Mouse (Mus musculus) splenic B cell, adult 2 months (primary cell): ENCODE measurements at regions not wholly inside any gene's neighbourhood (a gene's known extent, or its start where the extent isn't known, plus 50 kb on each side); places are given as distances from the start of the nearest gene placed in this dataset.

Experiments used
- DNase-seq: peaks from one replicate; pipeline ENCODE4 v3.0.0-alpha.2; 2011; ENCODE audit warnings: low read depth, low spot score
- H3K27me3 ChIP-seq: 2 replicates; pipeline ENCODE4 v1.6.1; 2012; ENCODE audit warnings: mild to moderate bottlenecking, low read length, moderate library complexity, mixed read lengths; ENCODE audit not compliant: control insufficient read depth, poor library complexity, insufficient read depth, severe bottlenecking
- H3K36me3 ChIP-seq: 2 replicates; pipeline ENCODE4 v1.6.1; 2012; ENCODE audit warnings: mild to moderate bottlenecking, low read length, moderate library complexity, mixed read lengths; ENCODE audit not compliant: control insufficient read depth, poor library complexity, insufficient read depth, severe bottlenecking

DNA sequence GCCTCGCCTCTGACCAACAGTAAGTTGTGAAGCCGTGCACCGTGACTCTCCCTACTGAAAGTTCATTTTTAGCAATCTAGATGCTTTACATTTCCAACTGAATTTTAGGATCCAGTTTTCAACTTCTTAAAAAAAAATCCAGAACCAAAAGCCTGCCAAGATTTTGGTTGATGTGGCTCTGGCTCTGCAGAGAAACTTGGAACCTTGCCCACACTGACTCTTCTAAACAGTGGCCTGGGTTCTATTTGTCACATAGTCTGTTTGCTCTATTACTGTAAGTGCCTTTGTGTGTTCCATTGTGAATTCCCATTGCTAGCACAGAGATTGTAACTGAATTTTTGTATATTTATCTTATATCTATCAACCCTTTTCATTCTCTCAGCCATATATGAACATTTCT lies 140.8 kb downstream of the Thbs2 start:
- DNase-seq = no peak
- no peaks in the 10 kb centered on the region for H3K36me3 ChIP-seq
- no peaks in the 10 kb centered on the region for H3K27me3 ChIP-seq

DNA sequence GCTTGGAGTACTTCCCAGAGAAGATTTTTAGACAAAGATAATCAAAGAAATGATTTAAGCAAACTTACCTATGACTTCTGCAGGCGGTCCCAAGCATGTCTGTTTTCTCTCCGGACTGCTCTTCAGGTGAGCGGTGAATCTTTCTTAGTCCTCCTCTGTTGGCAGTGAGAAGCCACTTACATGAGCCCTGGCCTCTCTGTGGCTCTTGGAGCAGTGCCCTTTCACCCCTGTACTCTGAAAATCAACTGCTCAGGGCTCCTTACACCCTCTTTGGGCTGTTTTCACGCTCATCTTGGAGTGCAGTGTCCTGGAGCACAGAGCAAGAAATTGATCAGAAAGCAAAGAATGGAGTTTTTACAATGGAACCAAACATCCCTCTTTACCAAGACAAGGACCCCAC lies 142.0 kb downstream of the Thbs2 start:
- no peaks in the 10 kb centered on the region for H3K36me3 ChIP-seq

DNA sequence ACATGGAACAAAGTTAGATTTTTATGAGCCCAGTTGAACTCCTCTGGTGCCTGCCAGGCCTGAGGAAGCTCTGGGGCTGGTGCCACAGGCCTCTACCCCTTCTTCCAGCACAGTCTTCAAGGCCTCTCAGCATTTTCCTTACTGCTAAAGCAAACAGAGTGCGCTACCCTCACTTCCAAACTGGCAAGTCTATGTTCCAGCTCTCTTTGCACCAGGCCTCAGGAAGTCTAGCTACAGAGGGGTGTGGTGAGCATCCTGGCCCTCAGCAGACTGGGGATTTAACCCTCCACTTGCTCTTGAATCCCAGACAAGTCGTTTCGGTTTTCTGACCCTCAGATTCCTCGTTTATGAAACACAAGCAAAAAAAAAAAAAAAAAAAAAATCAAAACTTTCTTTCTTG lies 142.4 kb downstream of the Thbs2 start:
- Histone ChIP-seq H3K36me3 (no peaks in the 10 kb centered on the region), H3K27me3 (no peaks in the 10 kb centered on the region)
- no peak for DNase-seq

More for the DNA sequence above, 142.0 kb downstream of the Thbs2 start:
- H3K27me3 ChIP-seq = no peaks in the 10 kb centered on the region
- DNase-seq = no peak

DNA sequence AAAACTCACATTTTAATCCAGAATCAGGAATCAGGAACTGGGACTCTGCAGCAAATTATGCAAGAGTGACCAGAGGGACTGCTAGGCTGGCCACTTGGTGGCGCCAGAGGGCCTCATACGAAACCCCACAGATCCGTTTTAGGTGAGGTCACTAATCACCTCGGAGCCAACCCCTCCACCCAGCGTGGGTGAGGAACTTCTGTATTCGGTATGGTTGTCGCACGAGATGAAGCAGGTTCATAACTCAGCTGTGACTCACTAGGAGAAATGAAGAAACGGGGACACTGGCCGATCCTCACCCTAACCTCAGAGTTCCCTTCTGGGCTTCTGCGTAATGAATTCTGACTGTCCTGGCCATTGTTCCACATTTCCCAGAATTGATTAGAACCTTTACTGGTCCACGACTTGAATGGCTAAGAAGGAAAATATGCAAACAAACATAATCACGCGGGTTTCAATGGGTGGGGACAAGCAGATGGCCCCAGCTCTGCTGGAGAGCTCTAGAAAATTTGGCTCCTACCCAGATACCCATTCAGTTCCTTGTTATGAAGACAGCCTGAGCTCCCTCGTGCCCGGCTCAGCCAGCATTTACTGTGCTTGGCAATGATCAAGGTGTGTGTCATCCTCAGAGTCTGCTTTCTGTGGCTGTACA lies 148.1 kb downstream of the Thbs2 start:
- peak; percentile 27 for DNase-seq
- Histone ChIP-seq H3K36me3 (no peaks in the 10 kb centered on the region), H3K27me3 (no peaks in the 10 kb centered on the region)

DNA sequence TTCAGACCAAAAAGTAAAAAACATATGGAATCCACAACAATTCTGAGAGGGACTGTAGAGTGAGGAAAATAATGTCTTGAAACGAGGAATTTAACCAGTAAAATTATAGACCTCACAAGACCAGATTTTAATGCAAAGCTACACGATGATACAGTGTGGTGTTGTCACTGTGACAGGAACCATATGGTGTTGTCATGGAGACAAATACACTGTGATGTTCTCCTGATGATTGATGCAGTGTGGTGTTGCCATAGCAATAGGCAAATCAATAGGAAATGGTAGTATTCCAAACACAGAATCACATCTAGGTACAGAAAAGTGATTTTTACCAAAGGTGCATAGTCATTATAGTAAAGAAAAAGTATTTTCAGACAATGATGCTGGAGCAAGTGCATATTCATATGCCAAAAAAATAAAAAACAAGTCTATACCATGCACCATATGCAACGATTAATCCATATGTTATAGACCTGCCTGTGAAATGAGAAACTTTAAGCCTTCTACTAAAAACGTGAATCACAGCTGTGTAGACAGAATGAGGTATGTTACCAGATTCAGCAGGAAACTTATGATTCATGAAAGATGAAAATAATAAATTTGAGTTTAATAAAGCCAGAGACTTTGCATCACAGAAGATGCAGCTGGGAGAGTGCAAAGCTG lies 149.6 kb downstream of the Thbs2 start:
- no peak for DNase-seq
- H3K27me3 ChIP-seq = no peaks in the 10 kb centered on the region
- no peaks in the 10 kb centered on the region for H3K36me3 ChIP-seq

DNA sequence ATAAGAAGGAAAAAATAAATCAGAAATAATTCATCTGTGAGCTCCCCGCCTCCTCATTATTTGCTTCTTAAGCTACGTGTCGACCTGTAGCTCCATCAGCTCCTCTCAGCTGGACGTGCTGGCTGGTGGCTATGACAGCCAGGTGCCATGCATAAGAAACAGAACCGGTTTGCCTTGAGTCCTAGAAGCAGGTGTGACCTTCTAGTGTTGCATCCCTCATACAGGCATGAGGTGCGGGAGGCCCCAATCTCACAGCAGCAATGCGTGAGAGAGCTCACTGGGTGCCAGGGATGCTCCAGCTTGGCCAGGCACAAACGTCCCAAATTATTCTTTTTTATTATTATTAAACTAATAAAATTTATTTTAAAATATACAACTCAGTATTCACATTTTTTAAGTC lies 153.0 kb downstream of the Thbs2 start:
- DNase-seq = no peak
- H3K36me3 ChIP-seq = no peaks in the 10 kb centered on the region
- H3K27me3 ChIP-seq = no peaks in the 10 kb centered on the region

DNA sequence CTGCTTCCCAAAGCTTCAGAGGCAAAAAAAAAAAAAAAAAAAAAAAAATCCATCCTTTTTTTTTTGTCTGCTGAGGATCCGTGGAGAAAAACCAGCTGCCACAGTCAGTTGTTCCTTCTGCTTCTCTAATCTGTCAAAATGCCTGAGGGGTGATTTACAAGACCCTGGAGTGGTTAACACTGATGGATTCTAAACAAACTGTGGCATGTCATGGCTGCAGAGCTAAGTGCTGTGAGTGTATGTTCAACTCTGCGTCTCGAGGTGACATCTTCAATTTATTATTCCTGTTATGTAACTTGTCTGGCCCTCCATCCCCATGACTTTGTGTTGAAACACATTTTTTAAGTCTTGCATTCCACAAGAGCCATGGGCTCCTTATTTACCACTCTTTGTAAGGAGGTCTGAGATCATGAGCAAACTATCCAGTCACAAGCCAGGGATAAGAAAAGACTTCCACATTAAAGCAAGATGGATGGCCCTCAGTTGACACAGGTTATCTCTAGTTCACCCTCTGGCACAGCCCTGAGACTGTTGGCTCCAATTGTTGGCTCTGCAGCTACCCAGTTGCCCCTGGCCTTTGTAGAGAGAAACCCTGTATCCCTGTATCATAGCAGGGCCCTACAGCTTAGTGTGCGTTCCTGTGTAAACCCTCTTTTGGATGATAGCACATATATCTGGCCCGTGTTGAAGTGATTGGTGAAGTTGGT lies 153.6 kb downstream of the Thbs2 start:
- no peak for DNase-seq
- Histone ChIP-seq H3K27me3 (no peaks in the 10 kb centered on the region), H3K36me3 (no peaks in the 10 kb centered on the region)

DNA sequence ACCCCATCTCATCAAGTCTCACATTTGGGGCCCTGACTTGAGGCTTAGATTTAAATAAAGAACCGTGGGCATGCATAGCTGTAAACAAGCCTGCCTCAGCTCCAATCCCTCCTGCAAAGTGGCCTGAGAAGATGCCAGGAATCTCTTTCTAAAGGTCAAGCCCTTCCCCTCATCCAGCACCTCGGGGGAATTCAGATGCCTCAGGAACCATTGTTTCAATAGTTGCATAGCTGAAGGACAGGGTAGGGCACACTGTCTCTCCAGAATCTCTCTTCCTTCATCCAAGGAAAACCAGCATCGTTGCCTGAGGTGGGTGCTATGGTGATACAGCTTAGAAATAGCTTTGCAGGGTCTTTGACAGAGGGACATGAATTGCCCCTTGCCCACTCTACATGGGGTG lies 154.4 kb downstream of the Thbs2 start:
- Histone ChIP-seq H3K27me3 (no peaks in the 10 kb centered on the region), H3K36me3 (no peaks in the 10 kb centered on the region)
- DNase-seq = no peak

DNA sequence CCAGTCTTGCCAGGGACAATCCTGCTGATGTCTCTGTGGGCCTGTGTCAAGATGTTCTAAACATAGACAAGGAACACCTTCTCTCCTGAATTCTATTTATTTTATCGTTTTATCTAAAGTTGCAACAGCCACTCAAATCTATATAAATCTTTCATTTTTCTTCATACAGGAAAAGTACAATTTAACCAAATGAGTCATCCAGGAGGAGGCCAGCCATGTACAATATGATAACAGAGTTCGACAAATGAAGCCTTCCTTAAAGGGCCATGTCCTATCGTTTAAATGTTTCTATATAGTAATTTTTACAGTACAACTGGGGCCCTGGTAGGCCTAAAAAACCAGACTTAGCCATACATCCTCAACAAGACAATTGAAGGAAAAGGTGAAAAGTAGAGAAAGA lies 154.8 kb downstream of the Thbs2 start:
- no peaks in the 10 kb centered on the region for H3K36me3 ChIP-seq
- H3K27me3 ChIP-seq = no peaks in the 10 kb centered on the region
- DNase-seq = no peak

DNA sequence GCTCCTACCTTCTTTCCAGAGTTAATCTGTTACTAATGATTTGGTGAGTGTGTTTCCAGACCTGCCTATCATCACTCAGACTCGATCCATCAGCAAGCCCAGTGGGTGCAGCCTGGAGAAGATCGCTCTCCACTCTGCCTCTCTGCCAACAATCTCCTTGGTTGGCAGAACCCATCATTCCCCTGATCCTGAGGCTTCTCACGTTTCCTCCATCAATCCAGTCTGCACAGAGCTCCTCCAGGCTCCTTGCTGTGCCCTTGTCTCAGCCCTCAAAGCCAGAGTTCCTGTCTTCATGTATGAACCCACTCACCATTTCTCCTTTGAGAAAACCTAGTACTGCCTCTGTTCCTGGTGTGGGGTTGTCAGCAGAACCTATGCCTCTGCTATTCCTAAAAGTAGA lies 155.5 kb downstream of the Thbs2 start:
- no peak for DNase-seq
- H3K27me3 ChIP-seq = no peaks in the 10 kb centered on the region
- H3K36me3 ChIP-seq = no peaks in the 10 kb centered on the region

DNA sequence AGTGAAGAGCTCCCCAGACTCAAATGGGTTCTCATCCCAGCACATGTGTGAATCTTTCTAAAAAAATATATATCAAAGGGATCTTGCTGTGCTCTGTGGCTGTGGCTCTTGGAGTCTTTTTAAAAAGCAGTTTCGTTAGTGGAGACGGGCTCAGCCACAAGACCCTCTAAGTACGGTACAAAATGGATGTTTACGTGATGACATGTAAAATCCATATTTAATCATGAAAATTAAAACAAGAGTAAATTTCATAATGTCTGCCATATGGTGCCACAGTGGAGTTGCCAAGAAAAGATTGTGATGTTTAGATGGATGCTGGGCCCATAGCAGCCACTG lies 161.1 kb downstream of the Thbs2 start:
- DNase-seq = no peak
- Histone ChIP-seq H3K36me3 (no peaks in the 10 kb centered on the region), H3K27me3 (no peaks in the 10 kb centered on the region)

DNA sequence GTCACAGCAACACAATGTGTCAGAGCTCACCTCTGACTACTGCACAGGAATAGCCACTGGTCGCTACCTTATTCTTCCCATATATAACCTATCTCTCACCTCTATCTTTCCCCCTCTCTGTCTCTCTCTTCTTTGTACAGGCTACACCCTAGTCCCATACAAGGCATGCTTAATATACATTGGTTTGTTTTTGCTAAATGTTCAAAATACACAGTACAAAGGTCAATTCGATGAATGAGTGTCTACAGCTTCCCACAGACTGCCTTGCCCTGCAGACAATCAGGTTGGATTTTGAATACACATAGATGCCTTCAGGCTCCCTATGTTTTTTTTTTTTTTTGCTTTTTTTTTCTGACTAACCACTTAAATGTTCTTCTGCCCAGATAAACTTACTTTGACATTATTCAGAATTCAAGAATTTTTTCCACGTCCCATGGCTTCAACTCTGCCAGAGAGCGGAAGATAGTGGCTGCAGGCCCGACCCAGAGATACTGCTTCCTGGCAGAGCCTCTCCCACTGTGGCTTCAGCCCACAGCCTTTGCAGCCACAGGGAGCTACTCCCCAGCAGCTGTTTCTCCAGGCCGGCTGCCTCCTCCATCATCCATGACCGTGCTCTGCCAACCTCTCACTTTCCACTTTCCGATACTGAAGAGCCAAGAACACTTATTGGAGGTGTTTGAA lies 161.6 kb downstream of the Thbs2 start:
- no peaks in the 10 kb centered on the region for H3K36me3 ChIP-seq
- no peaks in the 10 kb centered on the region for H3K27me3 ChIP-seq
- no peak for DNase-seq

DNA sequence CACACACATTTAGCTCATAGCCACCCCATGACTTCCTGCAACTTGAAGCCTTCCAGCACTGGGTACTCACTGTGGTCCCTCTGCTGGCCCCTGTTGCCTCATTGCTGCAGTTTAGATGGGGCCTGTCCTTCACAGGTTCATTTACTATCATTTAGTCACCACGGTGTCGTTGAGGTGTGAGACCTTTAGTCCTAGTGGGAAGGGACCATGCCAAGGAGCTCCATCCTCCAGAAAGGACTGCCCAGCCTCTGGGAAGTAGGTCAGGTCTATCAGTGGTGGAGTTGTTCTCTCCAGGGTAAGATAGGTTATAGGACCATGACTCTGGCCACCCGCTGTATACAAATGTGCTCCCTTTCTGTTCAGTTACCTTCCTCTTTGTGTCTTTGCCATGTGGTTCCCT lies 162.2 kb downstream of the Thbs2 start:
- Histone ChIP-seq H3K27me3 (no peaks in the 10 kb centered on the region), H3K36me3 (no peaks in the 10 kb centered on the region)
- DNase-seq = no peak

DNA sequence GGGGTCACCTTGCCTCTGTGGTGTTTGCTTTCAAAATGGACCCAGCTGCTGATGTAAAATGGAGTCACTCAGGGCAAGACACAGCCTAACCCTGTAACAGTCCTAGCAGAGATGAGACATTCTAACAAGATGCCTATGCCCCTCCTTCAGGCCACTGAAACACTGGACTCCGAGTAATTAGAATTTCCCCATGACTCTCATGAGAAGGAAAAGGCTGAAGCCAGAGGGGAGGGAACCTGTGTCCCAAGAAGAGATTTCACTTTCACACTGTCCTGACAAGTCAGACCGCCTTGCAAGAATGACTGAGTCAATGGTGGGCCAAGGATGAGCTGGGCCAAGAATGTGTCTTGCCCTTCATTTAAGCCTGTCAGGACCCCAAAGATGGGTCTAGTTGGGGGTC lies 166.3 kb downstream of the Thbs2 start:
- H3K36me3 ChIP-seq = no peaks in the 10 kb centered on the region
- H3K27me3 ChIP-seq = no peaks in the 10 kb centered on the region
- no peak for DNase-seq

DNA sequence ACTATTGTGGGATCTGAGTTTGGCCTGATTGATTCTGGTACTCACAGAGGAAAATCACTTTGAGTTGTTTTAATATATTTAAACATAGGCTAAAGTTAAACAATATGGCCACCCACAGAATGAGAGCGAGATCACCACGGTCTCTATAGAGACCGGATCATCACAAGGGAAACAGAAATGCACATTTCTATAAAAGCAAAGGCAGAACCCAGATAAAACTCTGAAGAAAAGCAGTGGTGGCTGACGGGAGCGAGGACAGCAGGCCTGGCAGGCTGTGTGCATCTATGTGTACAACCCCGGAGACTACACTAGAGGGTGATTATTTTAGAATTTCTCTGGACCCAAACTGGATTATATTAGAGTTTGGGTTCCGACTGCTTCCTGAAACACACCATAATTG lies 168.8 kb downstream of the Thbs2 start:
- H3K36me3 ChIP-seq = no peaks in the 10 kb centered on the region
- no peaks in the 10 kb centered on the region for H3K27me3 ChIP-seq
- no peak for DNase-seq
